Mouse (Mus musculus): ENCODE data around the gene Gk5. TPM values are rescaled to one million over a fixed set of nuclear protein-coding genes. Genes with fewer than 3 reads are reported as not detected.

Gk5 gene
- polyA plus RNA-seq, 1 experiment from 2014 or later = 5.9 TPM

DNA sequence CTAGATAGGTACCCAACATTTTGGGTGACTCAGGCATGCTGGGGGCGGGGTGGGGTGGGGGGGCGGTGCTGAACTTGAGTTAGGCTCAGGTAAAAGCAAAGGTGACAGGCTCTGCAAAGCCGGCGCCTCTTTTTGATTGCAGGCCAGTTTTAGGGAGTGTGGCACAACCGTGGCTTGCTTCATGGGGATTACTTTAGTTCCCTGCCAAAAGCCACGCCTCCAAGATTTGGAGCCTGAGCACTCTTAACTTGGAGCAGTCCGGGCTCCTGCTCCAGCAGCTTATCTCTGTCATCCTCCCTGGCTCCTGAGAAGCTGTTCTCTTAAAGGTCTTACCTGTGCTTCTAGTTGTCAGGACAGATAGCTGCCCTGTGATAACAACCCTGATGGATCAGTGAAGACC is 21.8 kb downstream of the Gk5 start:
- H3K4me1 ChIP-seq (ENCODE audit: insufficient read depth, low read length) = no peaks in the 10 kb centered on the region
- no peak for ATAC-seq (ENCODE audit: low FRiP score, low TSS enrichment)
- no peaks in the 10 kb centered on the region for H3K27me3 ChIP-seq (ENCODE audit: insufficient read depth, low read length)
- no peak overlapping the region for H3K4me3 ChIP-seq (ENCODE audit: low read length)
- no peak overlapping the region for H3K9ac ChIP-seq (replicated peaks; ENCODE audit: low read length)
- H3K9me3 ChIP-seq (ENCODE audit: low read length) = no peaks in the 10 kb centered on the region
- WGBS = 76% methylated on average over 7 of the region's 7 CpGs
- no peak overlapping the region for H3K4me2 ChIP-seq (replicated peaks; ENCODE audit: low read depth, low read length)
- no peak overlapping the region for H3K27ac ChIP-seq (ENCODE audit: low read length)
- no peaks in the 10 kb centered on the region for H3K36me3 ChIP-seq (ENCODE audit: insufficient read depth, low read length)

- Histone ChIP-seq H3K4me1 (ENCODE audit: insufficient read depth, low read length) (no peaks in the 10 kb centered on the region), H3K27ac (ENCODE audit: low read length) (no peak overlapping the region), H3K4me2 (replicated peaks; ENCODE audit: low read depth, low read length) (no peak overlapping the region), H3K36me3 (ENCODE audit: insufficient read depth, low read length) (peaks cover 6% of the 10 kb centered on the region; the same call in 1 of the 2 replicates), H3K4me3 (ENCODE audit: low read length) (no peak overlapping the region), H3K9me3 (ENCODE audit: low read length) (no peaks in the 10 kb centered on the region), H3K27me3 (ENCODE audit: insufficient read depth, low read length) (no peaks in the 10 kb centered on the region), H3K9ac (replicated peaks; ENCODE audit: low read length) (no peak overlapping the region)
- ATAC-seq (ENCODE audit: low FRiP score, low TSS enrichment) = peak; percentile 67; the same call in 1 of the 2 replicates
- WGBS = 43% methylated on average over 6 of the region's 6 CpGs
Observed at GRCm38 (mm10) chr9:96142499-96142898, 23.3 kb downstream of the Gk5 start.

DNA sequence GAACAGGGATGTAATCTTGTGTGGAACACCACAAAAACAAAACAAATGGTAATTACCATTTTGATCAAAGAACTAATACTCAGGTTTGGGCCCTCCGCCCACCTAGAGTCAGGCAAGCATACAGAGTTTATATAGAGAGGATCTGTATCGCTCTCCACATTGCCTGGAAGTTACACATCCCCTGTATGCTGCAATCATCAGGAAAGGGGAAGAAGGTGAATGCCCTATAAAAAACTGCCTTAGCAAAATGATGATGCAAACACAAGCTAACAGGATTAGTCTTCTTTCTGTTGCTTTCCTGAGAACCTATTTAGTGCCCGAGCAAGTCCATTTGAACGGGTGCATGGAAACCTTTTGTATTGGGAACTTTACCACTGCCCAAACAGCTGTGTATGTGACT is 24.5 kb downstream of the Gk5 start:
- Histone ChIP-seq H3K4me3 (ENCODE audit: low read length) (no peak overlapping the region), H3K4me2 (replicated peaks; ENCODE audit: low read depth, low read length) (no peak overlapping the region), H3K27me3 (ENCODE audit: insufficient read depth, low read length) (no peaks in the 10 kb centered on the region), H3K4me1 (ENCODE audit: insufficient read depth, low read length) (no peaks in the 10 kb centered on the region), H3K27ac (ENCODE audit: low read length) (no peak overlapping the region), H3K9me3 (ENCODE audit: low read length) (no peaks in the 10 kb centered on the region), H3K9ac (replicated peaks; ENCODE audit: low read length) (no peak overlapping the region), H3K36me3 (ENCODE audit: insufficient read depth, low read length) (peaks cover 9% of the 10 kb centered on the region; the same call in 1 of the 2 replicates)
- WGBS = 94% methylated on average over 4 of the region's 4 CpGs
- no peak for ATAC-seq (ENCODE audit: low FRiP score, low TSS enrichment)

GRCm38 (mm10) chr9:96144883-96145282 is 25.7 kb downstream of the Gk5 start:
- Histone ChIP-seq H3K9me3 (ENCODE audit: low read length) (no peaks in the 10 kb centered on the region), H3K4me2 (replicated peaks; ENCODE audit: low read depth, low read length) (no peak overlapping the region), H3K27me3 (ENCODE audit: insufficient read depth, low read length) (no peaks in the 10 kb centered on the region), H3K4me3 (ENCODE audit: low read length) (no peak overlapping the region), H3K27ac (ENCODE audit: low read length) (no peak overlapping the region), H3K9ac (replicated peaks; ENCODE audit: low read length) (no peak overlapping the region), H3K36me3 (ENCODE audit: insufficient read depth, low read length) (peaks cover 9% of the 10 kb centered on the region; the same call in 1 of the 2 replicates), H3K4me1 (ENCODE audit: insufficient read depth, low read length) (no peaks in the 10 kb centered on the region)
- ATAC-seq (ENCODE audit: low FRiP score, low TSS enrichment) = no peak

GRCm38 (mm10) chr9:96152801-96153200 is 33.6 kb downstream of the Gk5 start:
- H3K4me3 ChIP-seq (ENCODE audit: low read length) = no peak overlapping the region
- no peak overlapping the region for H3K4me2 ChIP-seq (replicated peaks; ENCODE audit: low read depth, low read length)
- 86% methylated on average over 7 of the region's 7 CpGs for WGBS

GRCm38 (mm10) chr9:96158431-96158830 is 39.3 kb downstream of the Gk5 start:
- peaks cover 7% of the 10 kb centered on the region; the same call in 1 of the 2 replicates for H3K36me3 ChIP-seq (ENCODE audit: insufficient read depth, low read length)
- H3K9me3 ChIP-seq (ENCODE audit: low read length) = no peaks in the 10 kb centered on the region
- H3K4me2 ChIP-seq (replicated peaks; ENCODE audit: low read depth, low read length) = no peak overlapping the region
- no peak overlapping the region for H3K4me3 ChIP-seq (ENCODE audit: low read length)
- H3K27me3 ChIP-seq (ENCODE audit: insufficient read depth, low read length) = no peaks in the 10 kb centered on the region
- peak overlapping the region; percentile 32; the same call in 1 of the 2 replicates for H3K27ac ChIP-seq (ENCODE audit: low read length)
- H3K9ac ChIP-seq (replicated peaks; ENCODE audit: low read length) = 0 out of 2 replicates have a peak overlapping the region, but pooled peaks have one; percentile 26
- WGBS = 25% methylated on average over 4 of the region's 4 CpGs
- ATAC-seq (ENCODE audit: low FRiP score, low TSS enrichment) = no peak
- peaks cover 6% of the 10 kb centered on the region; the same call in 1 of the 2 replicates for H3K4me1 ChIP-seq (ENCODE audit: insufficient read depth, low read length)

More at GRCm38 (mm10) chr9:96152801-96153200, 33.6 kb downstream of the Gk5 start:
- Histone ChIP-seq H3K9ac (replicated peaks; ENCODE audit: low read length) (no peak overlapping the region), H3K4me1 (ENCODE audit: insufficient read depth, low read length) (no peaks in the 10 kb centered on the region), H3K27ac (ENCODE audit: low read length) (no peak overlapping the region), H3K27me3 (ENCODE audit: insufficient read depth, low read length) (no peaks in the 10 kb centered on the region), H3K36me3 (ENCODE audit: insufficient read depth, low read length) (peaks cover 8% of the 10 kb centered on the region; the same call in 1 of the 2 replicates), H3K9me3 (ENCODE audit: low read length) (no peaks in the 10 kb centered on the region)
- no peak for ATAC-seq (ENCODE audit: low FRiP score, low TSS enrichment)

GRCm38 (mm10) chr9:96159047-96159446 is 39.9 kb downstream of the Gk5 start:
- H3K4me1 ChIP-seq (ENCODE audit: insufficient read depth, low read length) = peaks cover 6% of the 10 kb centered on the region; the same call in 1 of the 2 replicates
- H3K36me3 ChIP-seq (ENCODE audit: insufficient read depth, low read length) = peaks cover 7% of the 10 kb centered on the region; the same call in 1 of the 2 replicates
- no peaks in the 10 kb centered on the region for H3K9me3 ChIP-seq (ENCODE audit: low read length)
- no peak overlapping the region for H3K4me2 ChIP-seq (replicated peaks; ENCODE audit: low read depth, low read length)
- H3K27ac ChIP-seq (ENCODE audit: low read length) = no peak overlapping the region
- no peak overlapping the region for H3K9ac ChIP-seq (replicated peaks; ENCODE audit: low read length)
- no peak overlapping the region for H3K4me3 ChIP-seq (ENCODE audit: low read length)
- WGBS = 48% methylated on average over 3 of the region's 3 CpGs
- no peaks in the 10 kb centered on the region for H3K27me3 ChIP-seq (ENCODE audit: insufficient read depth, low read length)
- no peak for ATAC-seq (ENCODE audit: low FRiP score, low TSS enrichment)

- H3K4me2 ChIP-seq (replicated peaks; ENCODE audit: low read depth, low read length) = no peak overlapping the region
- H3K9ac ChIP-seq (replicated peaks; ENCODE audit: low read length) = 0 out of 2 replicates have a peak overlapping the region, but pooled peaks have one; percentile 2
- no peaks in the 10 kb centered on the region for H3K9me3 ChIP-seq (ENCODE audit: low read length)
- H3K4me1 ChIP-seq (ENCODE audit: insufficient read depth, low read length) = peaks cover 6% of the 10 kb centered on the region; the same call in 1 of the 2 replicates
- no peak for ATAC-seq (ENCODE audit: low FRiP score, low TSS enrichment)
- no peak overlapping the region for H3K4me3 ChIP-seq (ENCODE audit: low read length)
- H3K27ac ChIP-seq (ENCODE audit: low read length) = no peak overlapping the region; the same call in 1 of the 2 replicates
- 0 out of 2 replicates have a peak, but pooled peaks cover 4% of the 10 kb centered on the region for H3K36me3 ChIP-seq (ENCODE audit: insufficient read depth, low read length)
- no peaks in the 10 kb centered on the region for H3K27me3 ChIP-seq (ENCODE audit: insufficient read depth, low read length)
- WGBS = 52% methylated on average over 3 of the region's 3 CpGs
Observed at GRCm38 (mm10) chr9:96160767-96161166, 41.6 kb downstream of the Gk5 start.

GRCm38 (mm10) chr9:96162421-96162820 is 43.3 kb downstream of the Gk5 start:
- Histone ChIP-seq H3K4me3 (ENCODE audit: low read length) (no peak overlapping the region), H3K27me3 (ENCODE audit: insufficient read depth, low read length) (no peaks in the 10 kb centered on the region), H3K9me3 (ENCODE audit: low read length) (no peaks in the 10 kb centered on the region), H3K9ac (replicated peaks; ENCODE audit: low read length) (no peak overlapping the region), H3K4me1 (ENCODE audit: insufficient read depth, low read length) (peaks cover 6% of the 10 kb centered on the region; the same call in 1 of the 2 replicates), H3K36me3 (ENCODE audit: insufficient read depth, low read length) (0 out of 2 replicates have a peak, but pooled peaks cover 4% of the 10 kb centered on the region), H3K4me2 (replicated peaks; ENCODE audit: low read depth, low read length) (no peak overlapping the region), H3K27ac (ENCODE audit: low read length) (no peak overlapping the region)
- WGBS = 76% methylated on average over 5 of the region's 5 CpGs
- no peak for ATAC-seq (ENCODE audit: low FRiP score, low TSS enrichment)

DNA sequence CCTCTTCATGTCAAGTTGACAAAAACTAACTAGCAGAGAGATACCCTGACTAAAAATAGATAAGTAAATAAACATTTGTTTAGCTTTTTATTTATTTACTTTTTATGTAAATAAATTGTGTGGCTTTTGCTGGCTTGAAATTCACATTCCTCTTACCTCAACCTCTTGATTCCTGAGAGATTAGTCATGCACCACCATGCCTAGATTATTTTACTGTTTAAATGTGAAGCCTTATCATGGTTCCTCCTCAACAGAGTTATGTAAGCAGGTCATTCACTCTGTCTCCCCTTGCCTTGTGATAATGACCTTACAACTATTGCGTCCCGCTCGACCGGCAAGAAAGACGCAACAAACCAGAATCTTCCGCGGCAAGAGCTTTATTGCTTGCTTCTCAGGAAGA is 44.3 kb downstream of the Gk5 start:
- Histone ChIP-seq H3K9ac (replicated peaks; ENCODE audit: low read length) (no peak overlapping the region), H3K9me3 (ENCODE audit: low read length) (no peaks in the 10 kb centered on the region), H3K27me3 (ENCODE audit: insufficient read depth, low read length) (no peaks in the 10 kb centered on the region), H3K27ac (ENCODE audit: low read length) (no peak overlapping the region), H3K36me3 (ENCODE audit: insufficient read depth, low read length) (0 out of 2 replicates have a peak, but pooled peaks cover 4% of the 10 kb centered on the region), H3K4me1 (ENCODE audit: insufficient read depth, low read length) (peaks cover under 1% of the 10 kb centered on the region; the same call in 1 of the 2 replicates), H3K4me2 (replicated peaks; ENCODE audit: low read depth, low read length) (no peak overlapping the region), H3K4me3 (ENCODE audit: low read length) (no peak overlapping the region)
- no peak for ATAC-seq (ENCODE audit: low FRiP score, low TSS enrichment)
- WGBS = 98% methylated on average over 7 of the region's 7 CpGs

Measured in kidney, embryonic 16.5 days (tissue).